Mouse (Mus musculus) midbrain, postnatal 0 days (tissue): ENCODE measurements around the gene Tmem208. TPM values are rescaled to one million over a fixed set of nuclear protein-coding genes. Genes with fewer than 3 reads are reported as not detected.

Source experiments
- ATAC-seq: fragments of 200-750 bp; cut with Nextera tagmentation; 2 replicates; pipeline ENCODE4 v1.8.0; 2017; ENCODE audit warnings: moderate number of reproducible peaks, mild to moderate bottlenecking, moderate TSS enrichment, moderate library complexity; ENCODE audit not compliant: low FRiP score
- DNase-seq: peaks from one replicate; pipeline ENCODE4 v3.0.0-alpha.2; 2015; ENCODE audit warnings: low spot score
- H3K27ac ChIP-seq: fragments of 300-500 bp; sonication (generic); 2 replicates; pipeline ENCODE4 v1.5.1; 2014; ENCODE audit warnings: low read depth, mild to moderate bottlenecking, low read length, mixed read lengths
- H3K27me3 ChIP-seq: fragments of 300-500 bp; sonication (generic); 2 replicates; pipeline ENCODE4 v1.6.1; 2014; ENCODE audit warnings: low read length, control low read depth, mixed read lengths; ENCODE audit not compliant: insufficient read depth
- H3K36me3 ChIP-seq: fragments of 300-500 bp; sonication (generic); 2 replicates; pipeline ENCODE4 v1.6.1; 2014; ENCODE audit warnings: low read length, control low read depth, mixed read lengths; ENCODE audit not compliant: insufficient read depth
- H3K4me1 ChIP-seq: fragments of 300-500 bp; sonication (generic); 2 replicates; pipeline ENCODE4 v1.6.1; 2014; ENCODE audit warnings: mild to moderate bottlenecking, control low read depth, antibody characterized with exemption, low read length, mixed read lengths; ENCODE audit not compliant: insufficient read depth
- H3K4me2 ChIP-seq: fragments of 300-500 bp; sonication (generic); 2 replicates; pipeline ENCODE4 v1.6.1; 2014; ENCODE audit warnings: low read depth, mild to moderate bottlenecking, low read length, mixed read lengths; ENCODE audit not compliant: poor library complexity, severe bottlenecking
- H3K4me3 ChIP-seq: fragments of 300-500 bp; sonication (generic); 2 replicates; pipeline ENCODE4 v1.5.1; 2014; ENCODE audit warnings: low read depth, mild to moderate bottlenecking, low read length, moderate library complexity
- H3K9ac ChIP-seq: fragments of 300-500 bp; sonication (generic); replicated peaks from 2 replicates; pipeline ENCODE4 v1.6.1; 2014; ENCODE audit warnings: mild to moderate bottlenecking, low read length, moderate library complexity, mixed read lengths; ENCODE audit not compliant: poor library complexity, severe bottlenecking
- H3K9me3 ChIP-seq: fragments of 300-500 bp; sonication (generic); 2 replicates; pipeline ENCODE4 v1.6.1; 2016; ENCODE audit warnings: low read length, control low read depth
- CTCF ChIP-seq: IDR thresholded peaks from 2 replicates; pipeline ENCODE4 v1.5.1; 2016; ENCODE audit warnings: antibody characterized with exemption, mild to moderate bottlenecking
- WGBS: fragments of 180-500 bp; shearing (Covaris S2); extraction: QIAGEN DNeasy Blood & Tissue Kit; methylation state at CpG from one replicate; pipeline ENCODE4 v1.1.7; 2014; 5-methylcytosine and 5-hydroxymethylcytosine counted together
- polyA plus RNA-seq: library from polyadenylated mRNA; unstranded; fragments of >200 nt; fragmentation: Nextera tagmentation; extraction: Ambion mirVana; gene quantifications from 2 replicates; pipeline ENCODE4 v1.2.1, GENCODE M21; 2015
- total RNA-seq: library from RNA; depleted of rRNA; stranded (reverse); fragments of >200 nt; gene quantifications from 2 replicates; pipeline ENCODE4 v1.2.3, GENCODE M21; 2014

Tmem208 gene
- total and polyA plus RNA-seq, 2 experiments from 2014 or later, result 88.4 to 129 TPM

GRCm38 (mm10) chr8:105295256-105295655, 30.9 kb upstream of the Tmem208 start:
- Histone ChIP-seq H3K4me3 (no peak overlapping the region), H3K4me2 (no peak overlapping the region), H3K9ac (no peak overlapping the region), H3K4me1 (peaks cover 11% of the 10 kb centered on the region; the same call in 1 of the 2 replicates), H3K27ac (no peak overlapping the region), H3K27me3 (no peaks in the 10 kb centered on the region), H3K9me3 (no peaks in the 10 kb centered on the region), H3K36me3 (peaks cover 8% of the 10 kb centered on the region)
- ATAC-seq (no peak), DNase-seq (no peak)
- TF ChIP-seq CTCF, result no peak
- WGBS, result 64% methylated on average over 11 of the region's 11 CpGs

- no peak for TF ChIP-seq CTCF
- 53% methylated on average over 11 of the region's 11 CpGs for WGBS
- H3K9ac ChIP-seq, result no peak within 1 kb of the TSS
These were observed 30.1 kb upstream of the Tmem208 start, which contains the start of gene Exoc3l for GRCm38 (mm10) chr8:105295895-105296573. Gene Exoc3l (minus strand): TSS chr8:105296101.

GRCm38 (mm10) chr8:105297511-105298192, 28.5 kb upstream of the Tmem208 start, which contains the start of gene E2f4:
Gene E2f4 (plus strand): TSS chr8:105297663.
- Histone ChIP-seq H3K9me3 (no peaks in the 10 kb centered on the region), H3K4me3 (peak within 1 kb of the TSS; percentile 74), H3K4me2 (peak within 1 kb of the TSS; percentile 96), H3K9ac (peak within 1 kb of the TSS; percentile 81), H3K36me3 (peaks cover 24% of the 10 kb centered on the region), H3K27me3 (no peaks in the 10 kb centered on the region), H3K4me1 (peaks cover 9% of the 10 kb centered on the region; the same call in 1 of the 2 replicates), H3K27ac (peak within 1 kb of the TSS; percentile 70)
- WGBS, result under 1% methylated on average over 55 of the region's 58 CpGs
- DNase-seq (peak; percentile 95), ATAC-seq (peak; percentile 84)
- TF ChIP-seq CTCF, result no peak

More at GRCm38 (mm10) chr8:105295895-105296573, 30.1 kb upstream of the Tmem208 start, which contains the start of gene Exoc3l:
- Histone ChIP-seq H3K4me3 (no peak within 1 kb of the TSS), H3K4me1 (peaks cover 9% of the 10 kb centered on the region; the same call in 1 of the 2 replicates), H3K9me3 (no peaks in the 10 kb centered on the region), H3K27me3 (no peaks in the 10 kb centered on the region), H3K27ac (no peak within 1 kb of the TSS), H3K4me2 (peak within 1 kb of the TSS; percentile 96; the same call in 1 of the 2 replicates), H3K36me3 (peaks cover 12% of the 10 kb centered on the region)
- ATAC-seq, result no peak
- DNase-seq, result no peak

- no peak for DNase-seq
- Histone ChIP-seq H3K9ac (peak overlapping the region; percentile 81), H3K9me3 (no peaks in the 10 kb centered on the region), H3K27ac (0 out of 2 replicates have a peak overlapping the region, but pooled peaks have one; percentile 70), H3K4me3 (peak overlapping the region; percentile 74), H3K4me1 (peaks cover 9% of the 10 kb centered on the region; the same call in 1 of the 2 replicates), H3K27me3 (no peaks in the 10 kb centered on the region), H3K36me3 (peaks cover 28% of the 10 kb centered on the region), H3K4me2 (peak overlapping the region; percentile 96)
- TF ChIP-seq CTCF, result no peak
- ATAC-seq, result no peak
- WGBS, result 67% methylated on average over 18 of the region's 18 CpGs
These were observed 27.6 kb upstream of the Tmem208 start for GRCm38 (mm10) chr8:105298351-105299252.

GRCm38 (mm10) chr8:105299962-105300361, 26.2 kb upstream of the Tmem208 start:
- DNase-seq (no peak), ATAC-seq (no peak)
- Histone ChIP-seq H3K27ac (no peak overlapping the region), H3K4me2 (no peak overlapping the region), H3K9me3 (no peaks in the 10 kb centered on the region), H3K27me3 (no peaks in the 10 kb centered on the region), H3K4me3 (no peak overlapping the region), H3K36me3 (peaks cover 39% of the 10 kb centered on the region), H3K9ac (no peak overlapping the region), H3K4me1 (peaks cover 9% of the 10 kb centered on the region; the same call in 1 of the 2 replicates)
- WGBS, result over 99% methylated on average over 8 of the region's 8 CpGs
- TF ChIP-seq CTCF, result no peak
